Mouse (Mus musculus) liver, adult (tissue): ENCODE measurements at regions not wholly inside any gene's neighbourhood (a gene's known extent, or its start where the extent isn't known, plus 50 kb on each side); places are given as distances from the start of the nearest gene placed in this dataset.

Source experiments
- GATA4 ChIP-seq: IDR thresholded peaks from 2 replicates; pipeline ENCODE4 v1.6.1; 2014; ENCODE audit warnings: mild to moderate bottlenecking, low read length; ENCODE audit not compliant: insufficient replicate concordance

- TF ChIP-seq GATA4, result no peak
Observed at GRCm38 (mm10) chr10:57121514-57121913, 364.7 kb upstream of the Hsf2 start.

GRCm38 (mm10) chr10:57127185-57127584 is 359.0 kb upstream of the Hsf2 start:
- no peak for TF ChIP-seq GATA4

- no peak for TF ChIP-seq GATA4
Observed at GRCm38 (mm10) chr10:57156426-57156825, 329.8 kb upstream of the Hsf2 start.

- no peak for TF ChIP-seq GATA4
Observed at GRCm38 (mm10) chr10:57156912-57157311, 329.3 kb upstream of the Hsf2 start.

GRCm38 (mm10) chr10:57160546-57160945 is 325.6 kb upstream of the Hsf2 start:
- no peak for TF ChIP-seq GATA4

GRCm38 (mm10) chr10:57163359-57163758 is 322.8 kb upstream of the Hsf2 start:
- no peak for TF ChIP-seq GATA4

- TF ChIP-seq GATA4, result no peak
Observed at GRCm38 (mm10) chr10:57183560-57183959, 302.6 kb upstream of the Hsf2 start.

GRCm38 (mm10) chr10:57210701-57211100 is 275.5 kb upstream of the Hsf2 start:
- TF ChIP-seq GATA4, result no peak

GRCm38 (mm10) chr10:57231117-57231516 is 255.1 kb upstream of the Hsf2 start:
- TF ChIP-seq GATA4, result no peak

GRCm38 (mm10) chr10:57281220-57281619 is 205.0 kb upstream of the Hsf2 start:
- no peak for TF ChIP-seq GATA4

- no peak for TF ChIP-seq GATA4
Observed at GRCm38 (mm10) chr10:57282896-57283295, 203.3 kb upstream of the Hsf2 start.

- no peak for TF ChIP-seq GATA4
Observed at GRCm38 (mm10) chr10:57291596-57291995, 194.6 kb upstream of the Hsf2 start.

- TF ChIP-seq GATA4, result no peak
Observed at GRCm38 (mm10) chr10:57313799-57314198, 172.4 kb upstream of the Hsf2 start.

GRCm38 (mm10) chr10:57317067-57317466 is 169.1 kb upstream of the Hsf2 start:
- no peak for TF ChIP-seq GATA4

GRCm38 (mm10) chr10:57319171-57319570 is 167.0 kb upstream of the Hsf2 start:
- TF ChIP-seq GATA4, result no peak

GRCm38 (mm10) chr10:57322717-57323424 is 163.3 kb upstream of the Hsf2 start:
- TF ChIP-seq GATA4, result no peak

- TF ChIP-seq GATA4, result no peak
Observed at GRCm38 (mm10) chr10:57324226-57324625, 162.0 kb upstream of the Hsf2 start.
